Mouse (Mus musculus) small intestine, adult 2 months (tissue): ENCODE data around the gene B3gntl1. TPM values are rescaled to one million over a fixed set of nuclear protein-coding genes. Genes with fewer than 3 reads are reported as not detected.

ENCODE experiments used
- H3K27ac ChIP-seq: fragments of 200-500 bp; 2 replicates; pipeline ENCODE4 v1.5.1; 2012; ENCODE audit warnings: low read depth, low read length, control low read depth, inconsistent platforms; ENCODE audit not compliant: insufficient read depth
- H3K27me3 ChIP-seq: fragments of 200-500 bp; 2 replicates; pipeline ENCODE4 v1.6.1; 2012; ENCODE audit warnings: mild to moderate bottlenecking, moderate library complexity, low read length, inconsistent platforms; ENCODE audit not compliant: control insufficient read depth, insufficient read depth
- H3K36me3 ChIP-seq: fragments of 200-500 bp; 2 replicates; pipeline ENCODE4 v1.6.1; 2012; ENCODE audit warnings: mild to moderate bottlenecking, low read length, control low read depth, inconsistent platforms; ENCODE audit not compliant: control insufficient read depth, insufficient read depth
- H3K4me1 ChIP-seq: fragments of 200-500 bp; 2 replicates; pipeline ENCODE4 v1.6.1; 2012; ENCODE audit warnings: low read length, inconsistent platforms, mixed read lengths; ENCODE audit not compliant: control insufficient read depth, insufficient read depth, insufficient read length
- H3K4me3 ChIP-seq: fragments of 200-500 bp; 2 replicates; pipeline ENCODE4 v1.5.1; 2012; ENCODE audit warnings: low read depth, mild to moderate bottlenecking, control low read depth, inconsistent platforms, low read length, moderate library complexity
- CTCF ChIP-seq: fragments of 200-500 bp; IDR thresholded peaks from 2 replicates; pipeline ENCODE4 v1.5.1; 2012; ENCODE audit warnings: low read depth, mild to moderate bottlenecking, control low read depth, inconsistent platforms, low read length, moderate library complexity, mixed read lengths; ENCODE audit not compliant: insufficient replicate concordance, insufficient read length; ENCODE audit errors: extremely low read depth
- POLR2A ChIP-seq: fragments of 200-500 bp; IDR thresholded peaks from 2 replicates; pipeline ENCODE4 v1.6.1; 2012; ENCODE audit warnings: low read depth, mild to moderate bottlenecking, control low read depth, inconsistent platforms, low read length, moderate library complexity
- WGBS: fragments of 180-500 bp; shearing (Covaris S2); methylation state at CpG from one replicate; pipeline ENCODE4 v1.1.7; 2018; 5-methylcytosine and 5-hydroxymethylcytosine counted together
- polyA plus RNA-seq: library from polyadenylated mRNA; depleted of rRNA; stranded (reverse); fragments of >200 nt; gene quantifications from 2 replicates; pipeline ENCODE4 v1.2.3, GENCODE M21; 2012; rRNA removed

B3gntl1 gene
- polyA plus RNA-seq, 1 experiment = 4.4 TPM

DNA sequence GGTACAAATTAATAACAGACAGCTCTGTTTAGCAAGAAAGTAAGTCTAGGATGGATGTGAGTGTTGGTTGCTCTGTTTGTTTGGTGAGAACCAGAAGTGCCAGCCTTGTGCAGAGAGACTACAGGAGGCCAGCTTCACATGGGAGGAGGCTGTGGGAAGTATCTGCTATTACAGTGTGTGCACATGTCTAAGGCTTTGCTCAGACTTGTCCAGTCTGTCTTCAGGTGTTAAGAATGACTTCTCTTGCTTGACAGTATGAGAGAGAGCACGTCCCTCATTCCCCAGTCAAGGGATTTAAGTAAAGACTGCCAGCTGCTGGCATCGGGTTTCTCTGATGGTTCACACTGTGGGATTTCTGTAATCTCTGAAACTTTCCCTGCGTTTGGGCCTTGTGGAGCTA, 71.5 kb downstream of the B3gntl1 start:
- no peak overlapping the region for H3K27ac ChIP-seq
- no peaks in the 10 kb centered on the region for H3K4me1 ChIP-seq
- TF ChIP-seq CTCF = no peak
- no peak for TF ChIP-seq POLR2A
- H3K27me3 ChIP-seq = no peaks in the 10 kb centered on the region
- no peak overlapping the region for H3K4me3 ChIP-seq
- WGBS = 94% methylated on average over 3 of the region's 3 CpGs
- peaks cover 61% of the 10 kb centered on the region for H3K36me3 ChIP-seq

DNA sequence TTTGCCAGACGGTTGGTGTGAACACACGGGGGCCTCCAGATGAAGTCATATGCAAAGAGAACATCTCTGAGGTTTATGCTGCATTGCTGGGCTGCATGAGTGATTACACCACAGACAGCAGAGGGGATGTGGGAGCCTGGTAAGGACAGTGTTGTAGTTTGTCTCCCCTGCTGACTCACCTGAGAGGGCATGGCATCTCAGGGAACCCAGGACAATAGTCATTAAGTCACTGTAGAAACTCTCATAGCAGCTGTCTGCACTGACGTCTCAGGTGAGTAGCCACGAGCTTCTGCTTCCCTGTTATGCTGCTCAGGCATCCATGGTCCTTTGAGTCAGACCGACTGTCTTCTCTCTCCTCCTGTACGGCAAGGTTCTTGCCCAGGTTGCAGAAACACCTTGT, 75.7 kb downstream of the B3gntl1 start:
- no peak for TF ChIP-seq CTCF
- TF ChIP-seq POLR2A = no peak
- peaks cover 58% of the 10 kb centered on the region for H3K36me3 ChIP-seq
- no peak overlapping the region for H3K27ac ChIP-seq
- no peaks in the 10 kb centered on the region for H3K27me3 ChIP-seq
- H3K4me3 ChIP-seq = no peak overlapping the region
- 91% methylated on average over 6 of the region's 6 CpGs for WGBS
- H3K4me1 ChIP-seq = no peaks in the 10 kb centered on the region

DNA sequence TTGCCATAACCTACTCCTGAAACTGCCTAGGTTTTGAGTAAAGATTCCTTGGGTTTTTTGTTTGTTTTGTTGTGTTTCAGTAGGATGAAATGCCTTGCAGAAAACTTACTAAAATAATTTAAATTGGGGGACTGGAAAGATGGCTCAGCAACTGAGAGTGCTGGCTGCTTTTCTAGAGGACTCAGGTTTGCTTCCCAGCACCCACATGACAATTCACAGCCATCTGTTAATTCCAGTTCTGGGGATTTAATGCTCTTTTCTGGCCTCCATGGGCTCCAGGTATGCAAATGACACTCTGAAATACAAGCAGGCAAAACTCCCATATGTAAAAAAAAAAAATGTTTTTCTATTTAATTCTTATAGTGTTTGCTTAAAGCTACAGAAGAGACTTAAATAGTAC, 91.1 kb downstream of the B3gntl1 start:
- H3K36me3 ChIP-seq = peaks cover 15% of the 10 kb centered on the region
- no peaks in the 10 kb centered on the region for H3K4me1 ChIP-seq
- no peak overlapping the region for H3K27ac ChIP-seq
- TF ChIP-seq CTCF = no peak
- TF ChIP-seq POLR2A = no peak
- H3K27me3 ChIP-seq = no peaks in the 10 kb centered on the region
- H3K4me3 ChIP-seq = no peak overlapping the region

Other genes with a start within 250 kb of the B3gntl1 start
- gene Fn3k, start 238.2 kb downstream of the B3gntl1 start, polyA plus RNA-seq = 0.95 and 1.0 TPM in 2 replicates
- 23.2 and 45.7 TPM in 2 replicates for gene Tbcd, start 221.2 kb downstream of the B3gntl1 start, polyA plus RNA-seq
- 0.67 TPM in 1 of 2 replicates, not detected in the other for gene Zfp750, start 153.8 kb downstream of the B3gntl1 start, polyA plus RNA-seq
- 150 and 219 TPM in 2 replicates for gene Metrnl, start 28.4 kb upstream of the B3gntl1 start, polyA plus RNA-seq
- not detected in 2 replicates for gene Ptchd3, start 157.1 kb upstream of the B3gntl1 start, polyA plus RNA-seq